Mouse (Mus musculus): ENCODE results near the gene Rpl36a.

Gene Rpl36a

DNA sequence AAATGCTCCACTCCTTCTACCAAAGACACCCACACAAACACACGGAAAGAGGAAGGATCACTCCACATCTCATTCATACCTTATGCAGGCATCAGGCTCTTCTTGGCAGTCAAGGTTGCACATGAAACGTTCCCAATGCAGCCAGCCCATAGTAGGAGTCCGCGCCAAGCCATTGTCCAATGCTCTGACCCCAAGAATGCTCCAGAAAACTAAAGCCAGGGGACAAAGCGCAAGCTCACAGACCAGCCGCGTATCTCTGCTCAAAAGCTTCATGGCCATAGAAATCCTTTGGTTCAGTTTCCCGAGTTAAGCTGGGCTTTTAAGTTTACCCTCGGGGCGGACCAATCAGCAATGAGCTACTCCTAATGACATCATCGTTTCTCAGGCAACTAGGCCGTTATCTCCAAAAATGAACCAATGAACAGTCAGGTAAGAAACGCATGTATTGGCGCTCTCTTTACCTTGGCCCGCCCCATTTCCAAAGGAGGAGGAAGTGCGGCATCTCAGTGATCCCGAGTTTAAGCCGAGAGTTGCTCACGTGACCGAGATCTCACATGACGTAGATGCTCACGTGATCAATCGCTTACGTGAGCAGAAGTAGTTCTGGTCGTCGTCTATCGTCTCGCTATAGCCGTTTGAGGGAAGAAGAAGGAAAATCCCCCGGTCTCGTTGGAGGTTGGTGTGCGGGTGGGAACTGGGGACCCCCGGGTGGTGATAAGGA lies 15.4 kb downstream of the Rpl36a start, which contains the start of the genes Gla and Hnrnph2:
Gene Gla (minus strand): TSS at position 467 of the 721 bp plus-strand sequence.
Gene Hnrnph2 (plus strand): TSS at position 521 of the 721 bp plus-strand sequence.
- DNase-seq, result peak; percentile 84 to 93

DNA sequence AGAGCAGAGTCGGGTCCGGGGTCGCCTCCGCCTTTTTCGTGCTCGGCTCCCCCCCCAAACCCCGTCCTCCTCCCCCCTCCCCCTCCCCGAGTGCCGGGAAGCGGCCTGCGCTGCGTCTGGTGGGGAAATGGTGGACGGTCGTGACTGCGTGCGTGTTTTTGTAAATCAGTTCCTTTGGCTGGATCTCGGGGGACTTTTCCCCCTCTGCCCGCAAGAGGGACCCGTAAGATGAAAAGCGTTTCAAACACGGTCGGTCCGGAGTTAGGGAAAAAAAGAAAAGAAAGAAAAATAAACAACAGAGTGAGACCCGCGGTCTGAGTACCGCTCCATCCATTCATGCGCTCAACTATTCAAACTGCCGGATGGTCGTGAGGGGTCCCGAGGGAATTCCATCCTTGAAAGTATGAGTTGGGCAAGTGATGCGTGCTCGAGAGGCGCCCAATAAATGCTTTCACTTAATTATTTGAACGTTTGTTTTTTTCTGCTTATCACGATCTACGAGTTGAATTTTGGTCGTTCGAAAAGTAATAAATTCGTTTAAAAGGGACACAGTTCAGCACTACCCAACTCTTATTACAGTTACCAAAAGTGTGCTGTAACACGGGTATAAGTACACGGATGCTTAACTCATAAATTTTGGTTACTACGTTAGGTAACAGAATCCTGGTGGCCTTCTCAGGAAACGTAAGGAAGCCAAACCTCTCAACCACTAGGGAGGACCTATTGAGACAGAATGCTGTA lies 16.1 kb downstream of the Rpl36a start:
- DNase-seq, result no peak

DNA sequence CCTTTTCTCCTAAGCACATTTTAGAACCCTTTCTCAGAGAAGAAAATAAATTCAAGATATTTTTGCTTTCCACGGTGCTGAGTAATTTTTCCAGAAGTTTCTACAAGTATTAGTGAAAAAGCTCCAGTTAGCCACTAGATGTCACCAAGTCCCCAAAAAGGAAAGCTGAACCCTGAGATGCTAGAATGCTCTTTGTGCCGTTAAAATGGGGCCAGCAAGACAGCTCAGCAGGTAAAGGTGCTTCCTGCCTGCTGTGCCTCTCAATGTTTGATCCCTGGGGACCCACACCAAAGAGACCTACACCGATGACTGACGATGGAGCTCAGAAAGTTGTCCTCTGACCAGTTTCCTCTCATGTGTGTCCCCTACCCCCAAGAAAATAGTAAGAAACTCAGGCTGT lies 24.0 kb downstream of the Rpl36a start:
- peak in 1 of 2 experiments; percentile 23 for DNase-seq

DNA sequence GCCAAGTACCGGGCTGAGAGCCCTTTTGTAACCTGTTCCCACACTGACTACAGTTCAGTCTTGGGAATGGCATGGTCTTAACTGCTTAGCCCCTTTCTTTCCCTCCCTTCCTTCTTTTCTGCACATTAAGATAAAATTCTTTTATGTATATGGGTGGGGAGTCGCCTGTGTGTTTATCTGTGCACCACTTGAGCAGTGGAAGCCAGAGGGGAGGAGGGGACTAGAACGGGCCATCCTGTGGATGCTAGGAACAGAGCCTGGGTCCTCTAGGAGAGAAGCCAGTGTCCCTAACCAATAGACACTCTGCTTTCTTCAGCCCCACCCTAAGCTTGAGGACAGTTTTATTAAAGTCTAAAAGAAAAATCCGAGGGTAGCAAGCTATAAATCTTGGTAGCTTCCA lies 25.5 kb downstream of the Rpl36a start:
- DNase-seq, result no peak

DNA sequence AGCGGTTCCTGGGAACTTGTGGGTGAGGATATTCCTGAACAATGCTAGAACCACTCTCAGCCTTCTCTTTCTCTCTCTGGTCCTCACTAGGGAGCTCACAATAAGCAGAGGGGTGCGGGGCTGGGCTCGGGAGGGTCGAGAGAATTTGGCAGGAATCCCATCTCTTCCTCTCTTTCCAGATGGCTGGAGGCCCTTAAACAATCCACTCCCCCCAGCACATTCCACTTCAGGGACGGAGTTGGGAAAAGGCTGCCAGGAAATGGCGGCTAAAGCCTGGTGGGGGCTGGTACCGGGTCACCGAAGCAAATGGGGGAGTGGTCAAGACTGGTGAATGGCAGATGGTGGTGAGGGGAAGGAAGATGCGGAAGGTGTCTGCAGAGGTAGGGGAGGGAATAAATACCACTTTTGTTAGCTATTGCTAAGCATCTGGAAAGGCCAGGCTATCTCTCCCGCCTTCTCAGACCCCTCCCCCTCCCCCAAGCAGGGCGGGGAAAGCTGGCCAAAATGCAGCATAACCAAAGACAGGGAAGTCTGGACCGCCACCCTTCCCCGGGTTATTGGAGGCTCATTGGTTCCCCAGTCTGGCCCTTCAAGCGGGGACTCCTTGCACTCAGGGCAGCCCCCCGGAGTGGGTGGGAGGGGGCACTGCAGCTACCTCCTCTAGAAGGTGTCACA lies 27.0 kb downstream of the Rpl36a start:
- peak; percentile 36 to 42 for DNase-seq

DNA sequence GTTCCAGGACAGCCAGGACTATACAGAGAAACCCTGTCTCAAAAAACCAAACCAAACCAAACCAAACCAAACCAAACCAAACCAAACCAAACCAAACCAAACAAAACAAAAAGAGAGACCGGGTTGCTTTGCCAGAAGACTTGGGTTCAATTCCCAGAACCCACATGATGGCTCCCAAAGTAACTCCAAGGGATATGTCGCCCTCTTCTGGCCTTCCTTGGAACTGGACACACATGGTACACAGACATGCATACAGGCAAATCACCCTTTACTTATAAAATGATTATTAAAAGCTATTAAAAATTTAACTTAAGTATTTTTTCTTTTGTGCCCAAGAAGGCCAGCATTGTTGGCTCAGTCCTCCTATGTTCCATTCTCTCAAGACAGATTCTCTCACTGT lies 28.9 kb downstream of the Rpl36a start:
- no peak for DNase-seq

DNA sequence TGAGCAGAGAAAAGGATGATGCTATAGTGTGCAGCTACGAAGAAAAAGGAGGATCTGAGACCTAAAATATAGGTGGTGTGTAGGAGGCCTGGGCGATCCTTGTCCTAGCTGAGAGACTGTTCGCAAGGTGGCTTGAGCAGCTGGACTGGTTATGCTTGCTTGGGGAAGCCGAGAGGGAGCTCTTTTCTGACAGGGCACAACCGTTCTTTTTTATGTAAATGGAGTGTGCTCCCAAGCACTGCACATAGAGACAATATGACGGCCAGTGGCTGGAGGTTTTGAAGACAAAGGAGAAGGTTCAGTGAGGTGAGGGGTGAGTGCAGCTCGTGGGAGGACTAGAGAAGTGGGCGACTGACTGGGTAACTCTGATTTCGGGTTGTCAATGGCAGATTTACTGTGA lies 34.2 kb downstream of the Rpl36a start:
- DNase-seq, result no peak

DNA sequence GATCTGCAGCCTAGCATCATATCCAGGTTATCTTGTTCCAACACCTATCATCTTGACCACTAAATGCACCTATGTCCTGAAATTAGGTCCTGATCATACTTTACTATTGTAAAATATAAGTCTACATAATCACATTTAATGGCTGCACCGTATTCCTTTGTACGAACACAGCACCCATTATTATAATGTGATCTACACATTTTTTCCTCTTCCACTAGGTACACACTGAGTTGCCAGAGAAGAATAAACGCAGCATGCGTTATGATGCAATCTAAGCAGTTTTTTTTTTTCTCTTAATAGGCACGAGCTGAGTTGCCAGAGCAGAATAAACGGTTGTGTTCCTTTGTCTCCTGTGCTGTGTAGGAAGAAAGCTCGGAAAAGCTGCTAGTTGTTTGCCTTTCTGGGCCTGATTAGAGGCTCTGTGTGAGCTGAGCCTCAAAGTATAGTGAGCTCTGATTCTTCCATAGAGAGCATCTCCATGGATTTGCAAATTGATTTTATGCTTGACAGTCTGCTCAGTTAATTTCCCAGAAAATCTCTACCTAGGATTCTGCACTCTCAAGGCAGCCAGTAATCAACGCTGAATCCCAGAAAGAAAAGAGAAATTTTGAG lies 34.9 kb downstream of the Rpl36a start:
- DNase-seq, result no peak

DNA sequence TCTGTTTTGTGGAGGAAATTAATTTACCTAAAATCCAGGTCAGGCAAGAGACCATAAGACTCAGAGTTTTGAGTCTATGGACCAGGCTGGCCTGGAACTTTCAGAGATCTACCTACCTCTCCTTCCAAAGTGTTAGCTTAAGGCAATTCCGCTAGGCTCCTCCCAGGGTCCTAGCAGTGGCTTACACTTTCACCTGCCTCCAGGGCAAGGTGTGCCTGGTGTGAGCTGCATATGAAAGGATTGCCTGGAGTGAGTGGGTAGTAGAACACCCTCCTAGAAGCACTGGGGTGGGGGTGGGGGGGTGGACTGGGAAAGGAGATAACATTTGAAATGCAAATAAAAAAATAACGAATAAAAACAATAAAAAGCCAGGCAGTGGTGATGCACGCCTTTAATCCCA lies 36.2 kb downstream of the Rpl36a start:
- no peak for DNase-seq

DNA sequence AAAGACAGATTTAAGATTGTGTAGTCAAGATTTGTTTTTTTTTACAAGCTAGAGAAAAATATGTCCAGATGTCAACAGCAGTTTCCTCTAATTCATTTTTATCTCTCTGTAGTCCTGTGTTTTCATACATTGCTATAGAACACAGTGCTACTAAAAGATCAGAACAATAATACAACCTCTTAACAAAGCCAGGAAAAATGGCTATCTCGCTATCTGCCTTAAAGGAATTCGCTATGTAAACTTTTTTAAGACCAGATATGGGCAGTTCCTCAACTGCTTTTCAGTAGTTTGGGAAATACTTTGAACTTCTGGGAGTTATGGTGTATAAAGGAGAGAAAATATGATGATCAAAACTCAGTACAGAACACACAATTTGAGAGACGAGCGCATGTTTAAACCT lies 37.9 kb downstream of the Rpl36a start:
- DNase-seq, result no peak

DNA sequence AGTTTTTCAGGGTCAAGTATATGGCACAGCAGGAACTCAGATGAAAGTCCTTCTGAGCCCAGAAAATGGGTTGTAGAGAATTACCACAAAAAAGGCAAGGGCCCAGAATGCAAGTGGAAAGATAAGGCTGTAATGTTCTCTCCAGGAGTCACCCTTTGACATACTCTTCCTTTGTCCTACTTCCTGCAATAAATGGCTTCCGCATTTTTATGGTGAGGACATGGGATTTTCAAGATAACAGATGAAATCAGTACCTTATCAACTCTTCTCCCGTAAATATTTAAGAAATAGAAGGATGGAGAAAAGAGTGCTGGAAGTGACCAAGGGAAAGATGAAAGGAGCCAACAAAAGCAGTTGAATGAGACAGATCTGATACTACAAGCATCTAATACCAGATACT lies 42.7 kb downstream of the Rpl36a start:
- no peak for DNase-seq

DNA sequence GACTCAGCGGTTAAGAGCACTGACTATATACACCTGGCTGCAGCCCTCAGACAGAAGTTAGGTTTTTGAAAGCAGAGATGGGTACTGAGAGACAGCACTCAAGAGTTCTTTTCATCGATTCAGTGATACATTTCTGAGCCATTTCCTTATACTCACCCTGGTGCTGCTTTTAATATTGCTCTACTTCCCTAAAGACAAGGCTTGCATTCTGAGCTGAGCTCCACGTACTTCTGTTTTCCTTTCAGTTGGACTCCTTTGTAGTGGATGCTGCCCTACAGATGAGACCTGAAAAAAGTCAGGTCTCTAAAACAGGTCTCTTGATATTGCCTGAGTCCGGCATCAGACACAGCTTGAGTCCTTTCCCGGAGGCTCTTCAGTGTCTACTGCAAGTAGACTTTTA lies 47.3 kb downstream of the Rpl36a start:
- no peak for DNase-seq

DNA sequence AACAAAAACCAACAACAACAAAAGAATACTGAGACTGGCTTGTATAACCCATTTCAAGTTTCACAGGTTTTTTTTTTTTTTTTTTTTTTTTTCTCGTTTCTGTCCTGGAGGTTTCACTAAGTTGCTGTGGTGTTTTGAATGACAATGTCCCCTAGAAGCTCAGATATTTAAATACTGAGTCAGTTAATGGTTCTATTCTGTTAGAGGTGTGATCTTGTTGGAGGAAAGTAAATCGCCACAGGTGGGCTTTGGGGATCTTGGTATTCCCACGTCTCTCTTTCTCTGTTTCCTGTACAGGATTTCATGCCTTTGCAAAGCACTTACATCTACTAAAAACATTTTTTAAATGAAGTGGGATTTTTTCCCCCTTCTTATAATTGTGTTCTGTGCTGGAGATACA lies 49.7 kb downstream of the Rpl36a start:
- no peak for DNase-seq

DNA sequence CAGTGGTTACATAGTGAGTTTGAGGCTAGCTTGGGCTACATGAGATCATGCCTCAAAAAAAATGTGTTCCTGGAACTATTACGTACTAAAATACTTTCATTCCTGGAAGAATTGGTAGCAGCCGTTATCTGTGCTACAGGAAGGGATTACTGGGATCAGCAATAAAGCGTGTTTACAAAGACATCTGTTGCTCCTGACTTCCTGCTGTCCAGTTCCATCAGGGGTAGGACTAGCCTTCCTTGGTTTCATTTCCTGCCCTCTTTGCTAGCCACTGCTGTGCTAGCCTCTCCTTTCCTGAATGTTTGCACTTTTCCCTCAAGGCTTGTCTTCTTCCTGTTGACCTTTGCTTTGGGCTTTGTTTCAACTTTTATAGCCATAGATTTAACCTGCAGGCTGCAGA lies 50.4 kb downstream of the Rpl36a start:
- DNase-seq, result no peak

All from cerebellum, adult 18-20 months (tissue).